Mouse (Mus musculus) cerebellum, adult 2 months (tissue): ENCODE results near the gene Ddx46.

Experiments
- CTCF ChIP-seq: fragments of 200-500 bp; IDR thresholded peaks from 2 replicates; pipeline ENCODE4 v1.5.1; 2011; ENCODE audit warnings: low read depth, mild to moderate bottlenecking, control low read depth, low read length, moderate library complexity, borderline replicate concordance; ENCODE audit not compliant: insufficient read depth
- POLR2A ChIP-seq: fragments of 200-500 bp; IDR thresholded peaks from 2 replicates; pipeline ENCODE4 v1.6.1; 2011; ENCODE audit warnings: low read length, control low read depth, borderline replicate concordance; ENCODE audit not compliant: insufficient read depth

DNA sequence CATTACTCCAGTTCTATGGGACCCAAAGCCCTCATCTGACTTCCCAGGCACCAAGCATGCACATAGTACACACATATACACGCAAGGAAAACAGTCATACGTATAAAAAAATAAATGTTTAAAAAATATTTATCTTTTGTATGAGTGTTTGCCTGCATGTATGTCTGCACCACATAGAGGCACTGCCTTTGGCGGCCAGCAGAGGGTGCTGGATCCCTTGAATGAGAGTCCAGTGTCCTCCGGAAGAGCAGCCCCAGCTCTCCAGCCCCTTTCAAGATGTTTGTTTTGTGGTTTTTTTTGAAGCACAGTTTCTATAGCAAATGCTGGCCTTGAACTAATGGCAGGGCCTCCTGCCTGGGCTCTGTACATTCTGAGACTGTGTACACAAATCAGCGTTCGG lies 33.7 kb downstream of the Ddx46 start:
- TF ChIP-seq CTCF (peak; percentile 37; the same call in 1 of the 2 replicates), POLR2A (no peak)
